Mouse (Mus musculus) frontal cortex, adult 2 months (tissue): ENCODE data around the gene Pibf1. TPM values are rescaled to one million over a fixed set of nuclear protein-coding genes. Genes with fewer than 3 reads are reported as not detected.
A peak's percentile ranks its signal among the peaks of the same experiment; 100 is the strongest.

Experiments used
- DNase-seq, 2 experiments: peaks; one replicate each; pipeline ENCODE4 v3.0.0; 2022; ENCODE audit warnings: low spot score in 1 of 2; ENCODE audit errors: extremely low spot score in 1 of 2
- polyA plus RNA-seq: library from polyadenylated mRNA; depleted of rRNA; stranded (reverse); fragments of >200 nt; gene quantifications from 2 replicates; pipeline ENCODE4 v1.2.3, GENCODE M21; 2012; rRNA removed

Gene Pibf1
- polyA plus RNA-seq: 8.2 and 8.9 TPM in 2 replicates

DNA sequence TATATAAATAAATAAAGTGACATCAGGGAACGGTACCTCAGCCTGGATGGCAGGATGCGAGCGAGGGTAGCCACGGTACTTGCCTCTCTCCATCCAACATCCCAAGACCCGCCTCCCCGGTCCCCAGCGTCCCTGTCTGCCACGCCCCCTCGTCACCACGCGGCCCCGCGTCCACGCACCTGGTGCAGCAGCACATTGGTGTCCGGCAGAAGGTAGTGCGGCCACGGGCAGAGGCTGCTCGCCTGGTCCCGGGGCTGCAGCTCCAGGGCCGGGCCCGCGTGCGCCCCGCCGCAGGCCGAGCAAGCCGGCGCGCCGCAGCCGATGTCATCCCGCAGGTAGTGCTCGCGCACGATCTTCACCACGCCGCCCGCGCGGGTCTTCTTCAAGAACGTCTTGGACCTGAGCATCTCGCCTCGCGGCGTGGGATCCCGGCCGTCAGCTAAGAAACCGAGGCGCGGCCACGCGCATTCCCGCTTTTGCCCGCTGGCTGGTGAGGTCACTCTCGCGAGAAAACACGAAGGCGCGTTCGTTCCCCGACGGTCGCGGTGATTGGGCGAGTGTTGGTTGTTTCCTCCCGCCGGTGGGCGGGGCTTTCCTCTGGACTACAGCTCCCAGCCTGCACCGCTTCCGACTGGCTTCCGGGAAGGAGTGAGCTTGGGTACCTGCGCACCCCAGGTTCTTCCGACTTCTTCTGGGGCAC lies at the start of gene Pibf1, which contains the start of gene Dis3:
TSS of gene Pibf1 (plus strand) at position 158 of the 700 bp plus-strand sequence.
TSS of gene Dis3 (minus strand) at position 504 of the 700 bp plus-strand sequence.
- DNase-seq: peak; percentile 97 to 99

DNA sequence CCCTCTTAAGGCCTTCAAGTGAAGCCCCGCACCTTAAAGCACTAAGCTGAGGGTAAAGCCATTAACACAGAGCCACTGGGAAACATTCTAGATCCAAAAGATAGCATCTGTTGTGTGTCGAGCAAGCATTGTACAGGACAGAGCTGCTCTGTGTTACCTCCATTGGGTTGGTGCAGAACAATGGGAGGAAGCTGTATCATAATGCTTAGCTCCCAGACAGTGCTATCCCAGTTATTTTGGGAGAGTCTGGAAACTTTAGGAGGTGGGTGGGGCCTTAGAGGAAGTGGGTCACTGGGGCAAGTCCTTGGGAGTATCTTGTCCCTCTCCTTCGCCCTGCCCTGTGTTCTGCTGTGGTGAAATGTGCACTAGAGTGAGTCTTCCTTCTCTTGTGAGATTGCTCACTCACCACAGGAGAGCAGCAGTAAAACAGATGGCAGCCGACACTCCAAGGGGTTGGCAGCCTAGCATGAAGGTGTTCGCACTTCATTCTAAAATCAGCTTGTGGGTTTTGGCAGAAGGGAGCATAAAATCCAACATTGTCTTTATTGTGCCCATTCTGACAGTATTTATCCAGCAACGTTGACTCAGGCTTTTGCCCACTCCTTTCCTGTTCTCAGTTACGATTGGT lies 40.2 kb upstream of the Pibf1 start:
- DNase-seq: peak in 1 of 2 experiments; percentile 68

DNA sequence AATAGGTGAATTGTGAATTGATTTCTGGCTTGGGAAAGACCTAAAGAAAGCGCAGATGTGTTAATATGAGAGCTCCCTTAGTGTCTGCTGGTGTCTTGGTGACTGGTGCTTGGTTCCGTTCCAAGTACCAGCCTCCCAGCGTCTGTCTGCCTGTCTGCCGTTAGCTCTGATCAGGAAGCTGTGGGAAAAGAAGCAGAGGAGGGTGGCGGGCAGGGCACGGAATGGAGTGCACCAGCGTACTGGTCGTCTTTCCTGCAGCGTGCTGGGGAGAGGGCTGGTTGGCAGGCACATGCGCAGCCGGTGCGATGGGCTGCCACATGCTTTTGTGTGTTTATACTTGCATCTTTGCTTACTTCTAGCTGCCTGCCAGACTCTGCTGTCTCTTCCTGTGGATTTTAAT lies 38.6 kb upstream of the Pibf1 start:
- peak in 1 of 2 experiments; percentile 41 for DNase-seq

DNA sequence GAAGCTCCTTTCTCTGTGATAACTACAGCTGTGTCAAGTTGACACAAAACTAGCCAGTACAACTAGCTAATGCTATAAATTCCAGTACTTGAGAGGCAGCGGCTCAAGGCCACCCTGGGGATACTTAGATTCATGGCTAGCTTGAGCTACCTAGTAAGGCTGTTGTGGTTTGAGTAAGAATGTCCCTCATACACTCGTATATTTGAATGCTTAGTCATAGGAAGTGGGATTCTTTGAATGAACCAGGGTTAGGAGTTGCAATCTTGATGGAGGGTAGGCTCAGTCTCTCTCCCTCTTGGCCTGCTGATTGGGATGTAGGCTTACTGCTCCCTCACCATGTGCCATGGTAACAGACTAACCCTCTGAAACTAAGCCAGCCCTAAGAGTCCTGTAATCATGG lies 36.1 kb upstream of the Pibf1 start:
- DNase-seq: no peak

DNA sequence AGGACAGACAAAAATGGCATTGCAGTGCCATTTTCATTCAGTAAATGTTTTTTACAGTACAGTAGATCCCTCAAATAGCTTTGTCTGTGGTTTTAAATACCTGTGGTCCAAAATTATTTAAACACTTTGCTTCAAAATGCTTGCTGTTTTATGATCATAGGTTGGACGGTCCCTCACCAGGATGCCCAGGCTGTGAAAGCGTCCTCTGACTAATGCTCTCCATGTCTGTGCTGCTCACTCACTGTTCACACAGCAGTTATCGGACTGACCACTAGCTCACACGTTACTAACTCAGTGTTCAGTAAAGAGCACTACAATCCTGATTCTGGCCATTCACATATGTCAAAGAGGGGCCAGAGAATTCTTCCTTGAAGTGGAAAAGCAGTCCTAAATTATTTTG lies 28.1 kb upstream of the Pibf1 start:
- DNase-seq: no peak

DNA sequence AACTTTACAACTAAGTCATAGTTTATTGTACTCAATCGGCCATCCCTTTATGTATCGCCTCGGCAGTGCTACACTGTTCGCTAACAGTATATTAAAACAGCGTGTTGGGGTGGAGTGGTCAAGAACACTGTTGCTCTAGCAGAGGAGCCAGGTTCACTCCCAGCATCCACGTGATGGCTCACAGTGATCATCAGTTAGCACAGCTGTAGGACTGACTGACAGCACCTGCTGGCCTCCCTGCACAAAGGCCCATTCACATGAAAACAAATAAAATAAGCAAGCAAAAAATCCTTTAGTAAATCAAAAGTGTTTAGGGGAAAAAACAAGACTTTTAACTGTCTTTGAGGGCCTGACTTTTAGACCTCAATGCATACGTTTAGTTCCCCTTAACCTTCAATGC lies 10.3 kb upstream of the Pibf1 start:
- no peak for DNase-seq

DNA sequence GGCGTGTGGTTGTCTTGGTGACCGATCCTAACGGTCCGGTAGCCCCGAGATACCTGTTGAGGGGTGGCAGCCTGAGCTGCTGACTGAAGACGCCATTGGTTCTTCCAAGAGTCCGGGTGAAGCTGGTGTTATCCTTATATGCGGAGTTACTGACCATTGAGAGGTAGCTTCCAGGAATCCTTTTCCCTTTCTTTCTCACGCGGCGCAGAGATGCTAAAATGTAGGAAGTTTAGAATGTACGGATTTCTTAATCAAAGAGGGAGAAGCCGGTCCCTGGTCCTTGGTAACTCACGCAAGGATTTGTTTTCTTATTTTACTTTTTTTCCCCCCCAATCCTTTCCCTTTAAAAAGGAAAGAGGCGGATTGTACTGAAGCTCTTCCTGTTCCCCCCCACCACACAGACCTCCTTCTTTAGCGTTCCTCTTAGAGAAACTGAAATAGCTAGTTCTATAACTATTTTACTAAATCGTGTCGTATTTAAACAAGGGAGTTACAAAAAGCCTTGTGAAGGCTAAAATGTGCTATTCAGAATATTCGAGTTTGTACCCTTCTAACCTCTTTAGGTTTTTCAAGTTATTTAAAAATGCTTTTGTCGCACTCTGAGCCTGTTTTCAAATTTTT lies 853 bp downstream of the Pibf1 start:
- peak in 1 of 2 experiments; percentile 52 for DNase-seq

DNA sequence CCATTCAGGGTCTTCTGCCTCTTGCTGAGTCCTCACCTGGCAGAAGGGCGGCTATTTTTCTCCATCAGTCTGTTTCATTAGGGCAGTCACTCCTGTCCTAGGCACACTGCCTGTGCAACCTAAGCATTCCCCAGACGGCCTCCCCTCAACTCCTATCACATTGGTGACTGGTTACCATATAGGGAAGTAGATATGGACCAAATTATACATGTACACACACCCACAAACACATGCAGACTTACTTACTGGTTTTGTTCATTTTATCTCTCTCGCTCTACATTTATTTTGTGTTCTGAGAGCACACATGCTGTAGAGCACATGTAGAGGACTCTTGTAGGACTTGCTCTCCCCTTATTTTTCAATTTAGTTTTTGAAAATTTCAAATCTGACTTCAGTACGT lies 3.8 kb downstream of the Pibf1 start:
- DNase-seq: no peak

DNA sequence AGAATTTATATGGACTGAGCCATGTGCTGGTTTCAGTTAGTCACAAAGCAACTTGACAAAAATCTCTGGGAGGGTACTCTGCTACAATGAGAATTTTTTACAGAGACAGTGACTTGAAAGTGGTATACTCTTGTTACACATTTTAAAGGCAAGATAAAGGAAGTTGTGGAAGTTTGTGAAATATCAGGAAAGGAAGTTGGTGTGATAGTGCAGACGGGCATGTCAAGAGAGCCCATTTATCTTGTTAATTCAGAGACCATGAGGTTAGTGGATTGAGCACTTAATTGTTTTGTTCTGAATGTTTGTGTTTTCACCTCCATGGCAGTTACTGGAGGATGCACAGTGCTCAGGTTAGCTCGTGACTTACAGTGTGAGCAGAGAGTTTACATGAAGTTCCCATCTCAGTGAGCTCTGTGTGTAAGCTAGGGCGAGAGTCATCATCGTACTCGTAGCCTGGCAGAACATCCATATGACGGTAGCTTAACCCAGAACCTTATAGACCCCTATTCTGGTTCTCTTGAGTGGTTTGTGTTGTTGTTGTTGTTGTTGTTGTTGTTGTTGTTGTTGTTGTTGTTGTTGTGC lies 5.4 kb downstream of the Pibf1 start:
- DNase-seq: no peak

DNA sequence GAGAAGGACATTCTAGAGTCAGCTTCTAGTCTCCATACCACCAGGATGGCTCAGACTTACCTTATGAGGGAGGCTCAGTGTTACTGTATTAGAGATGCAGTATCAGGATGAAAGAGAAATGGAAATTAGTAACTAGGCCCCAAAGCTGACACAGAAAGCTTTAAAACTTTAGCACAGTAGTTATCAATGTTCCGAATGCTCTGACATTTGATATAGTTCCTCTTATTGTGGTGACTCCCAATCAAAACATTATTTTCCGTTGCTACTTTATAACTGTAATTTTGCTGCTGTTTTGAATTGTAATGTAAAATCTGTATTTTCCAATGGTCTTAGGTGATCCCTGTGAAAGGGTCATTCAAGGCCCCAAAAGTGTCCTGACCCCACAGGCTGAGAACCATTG lies 7.4 kb downstream of the Pibf1 start:
- no peak for DNase-seq

DNA sequence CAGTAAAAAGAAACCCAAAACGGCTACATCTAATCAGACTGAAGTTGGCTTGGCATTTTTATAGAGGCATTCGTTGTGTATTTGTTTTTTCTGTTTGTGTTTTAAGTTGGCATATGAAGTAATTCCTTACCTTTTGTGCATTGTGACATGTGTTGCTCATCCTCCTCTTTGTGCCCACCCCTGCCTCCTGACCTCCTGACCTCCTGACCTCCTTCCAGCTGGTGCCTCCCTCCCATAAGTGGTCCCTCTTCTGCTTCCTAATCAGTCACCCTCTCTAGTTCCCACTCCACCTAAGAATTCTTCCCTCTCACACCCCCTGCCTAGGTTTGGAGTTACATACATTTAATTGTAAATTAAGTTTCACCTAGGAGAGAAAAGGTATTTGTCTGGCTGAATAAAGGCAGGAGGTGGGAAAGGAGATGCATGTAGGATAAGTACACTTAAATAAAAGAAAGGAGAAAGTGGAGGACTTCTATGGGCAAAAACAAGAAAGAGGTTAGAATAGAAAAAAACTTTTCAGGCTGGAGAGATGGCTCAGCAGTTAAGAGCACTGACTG lies 8.5 kb downstream of the Pibf1 start:
- no peak for DNase-seq

DNA sequence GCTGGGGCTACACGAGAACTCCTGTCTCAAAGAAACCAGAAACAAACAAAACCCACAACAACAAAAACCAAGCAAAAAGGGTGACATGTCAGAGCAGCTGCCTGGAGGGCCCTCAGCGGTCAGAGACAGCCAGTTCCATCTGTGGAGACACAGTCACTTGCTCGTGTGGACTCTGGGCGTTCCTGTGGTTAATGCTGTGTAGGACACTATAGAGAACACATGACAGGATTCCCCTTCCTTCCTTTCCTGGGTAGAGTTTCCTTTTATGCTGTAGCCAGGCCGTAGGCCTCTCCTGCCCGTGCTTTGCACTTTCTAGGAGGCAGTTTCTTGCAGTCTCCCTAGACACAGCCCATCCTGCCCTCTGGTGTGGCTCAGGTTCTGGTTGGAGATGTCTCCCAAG lies 9.5 kb downstream of the Pibf1 start:
- DNase-seq: no peak

DNA sequence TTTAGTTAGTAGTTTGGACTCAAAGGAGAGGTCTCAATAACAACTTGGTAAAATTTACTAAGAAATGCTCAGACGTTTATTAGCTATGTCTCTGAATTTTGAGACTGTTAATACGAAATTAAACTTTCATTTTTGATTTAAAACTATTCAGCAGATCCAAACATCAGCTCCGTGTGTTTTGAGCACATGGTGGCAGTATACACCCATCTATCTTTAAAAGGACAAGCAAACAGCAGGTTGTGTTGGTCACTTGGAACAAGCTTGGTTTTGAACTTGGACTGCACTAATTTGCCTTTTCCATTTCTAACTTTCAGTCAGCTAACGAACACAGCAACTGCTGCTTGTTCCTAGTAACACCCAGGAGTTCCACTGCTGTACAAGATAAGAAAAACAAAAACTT lies 18.4 kb downstream of the Pibf1 start:
- peak in 1 of 2 experiments; percentile 16 for DNase-seq

DNA sequence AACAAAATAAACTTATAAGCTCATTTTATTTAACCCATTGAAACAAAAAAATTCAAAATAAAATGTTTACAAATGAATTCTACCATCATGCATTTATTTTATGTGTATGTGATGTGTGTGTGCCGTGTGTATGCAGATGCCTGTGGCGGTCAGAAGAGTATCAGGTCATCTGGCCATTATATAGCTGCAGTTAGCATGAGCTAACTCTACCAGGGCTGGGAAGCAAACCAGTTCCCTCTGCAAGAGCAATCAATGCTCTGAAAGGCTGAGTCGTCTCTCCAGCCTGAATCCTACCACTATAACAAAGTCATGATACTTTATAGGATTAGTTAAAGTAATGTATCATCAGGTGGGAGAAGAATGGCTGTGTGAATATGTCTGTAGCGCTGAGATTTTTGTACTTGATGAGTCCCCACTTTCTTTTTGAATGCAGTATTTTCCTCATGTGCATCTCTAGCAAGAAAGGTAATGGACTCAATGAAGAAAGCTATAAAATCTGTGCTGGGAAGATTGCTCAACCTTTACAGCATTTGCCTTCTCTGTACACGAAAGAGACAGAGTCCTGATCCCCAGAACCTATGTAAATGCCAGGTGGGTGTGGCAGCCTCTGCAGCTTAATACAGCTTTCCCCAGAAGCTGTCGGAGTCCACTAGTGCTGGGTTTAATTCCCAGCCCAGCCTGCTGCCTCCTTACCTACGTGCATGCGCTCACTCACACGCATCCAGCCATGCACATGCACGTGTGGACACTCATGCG lies 22.5 kb downstream of the Pibf1 start:
- DNase-seq: no peak

DNA sequence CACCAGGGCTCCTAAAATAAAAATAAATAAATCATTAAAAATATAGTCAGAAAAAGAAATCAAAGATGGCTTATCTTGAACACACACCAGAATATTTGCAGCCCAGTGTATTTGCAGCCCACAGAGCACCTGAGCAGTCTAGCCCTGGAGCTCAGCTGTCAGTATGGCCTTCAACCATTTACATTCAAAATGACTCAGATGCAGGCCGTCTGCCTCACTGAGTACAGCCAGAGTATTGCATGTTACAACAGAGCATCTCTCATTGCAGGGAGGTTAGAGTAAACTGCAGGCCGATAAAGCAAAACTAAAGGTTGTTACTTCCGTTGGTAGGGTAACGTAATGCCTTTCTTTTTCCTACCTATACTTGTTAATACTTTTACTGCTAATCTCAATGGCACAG lies 24.9 kb downstream of the Pibf1 start:
- DNase-seq: no peak

DNA sequence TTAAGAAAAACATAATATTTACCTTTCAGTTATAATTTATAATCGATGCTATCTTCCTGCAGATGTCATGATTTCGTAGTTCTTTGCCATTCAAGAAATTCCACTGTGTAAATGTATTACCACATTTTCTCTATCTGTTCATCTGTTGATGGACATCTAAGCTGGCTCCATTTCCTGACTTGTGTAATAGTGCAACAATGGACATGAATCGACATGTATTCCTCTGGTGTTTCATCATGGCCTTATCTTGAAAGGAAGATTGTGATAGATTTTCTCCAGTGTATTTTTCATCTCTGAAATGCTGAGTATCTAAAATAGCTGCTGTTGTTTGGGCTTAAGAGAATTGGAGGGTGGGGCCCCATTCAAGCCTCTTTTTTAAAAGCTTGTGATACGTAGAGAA lies 27.5 kb downstream of the Pibf1 start:
- DNase-seq: no peak

DNA sequence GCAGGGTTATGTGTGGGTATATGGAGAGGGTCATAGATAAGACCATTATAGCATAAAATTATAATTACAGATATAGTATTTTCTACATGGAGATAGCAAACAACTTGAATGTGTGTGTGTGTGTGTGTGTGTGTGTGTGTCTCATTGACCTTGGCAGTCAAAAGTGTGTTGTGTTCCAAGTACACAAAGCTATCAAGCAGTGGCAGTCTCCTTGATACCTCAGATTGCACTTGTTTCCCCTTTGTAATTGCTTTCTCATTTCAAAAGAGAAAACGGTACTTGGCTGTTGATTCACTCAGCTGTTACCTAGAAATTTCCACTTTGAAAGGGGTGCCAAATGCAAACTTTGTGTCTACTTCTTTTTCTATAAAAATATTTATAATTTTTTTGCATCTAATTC lies 28.3 kb downstream of the Pibf1 start:
- no peak for DNase-seq

DNA sequence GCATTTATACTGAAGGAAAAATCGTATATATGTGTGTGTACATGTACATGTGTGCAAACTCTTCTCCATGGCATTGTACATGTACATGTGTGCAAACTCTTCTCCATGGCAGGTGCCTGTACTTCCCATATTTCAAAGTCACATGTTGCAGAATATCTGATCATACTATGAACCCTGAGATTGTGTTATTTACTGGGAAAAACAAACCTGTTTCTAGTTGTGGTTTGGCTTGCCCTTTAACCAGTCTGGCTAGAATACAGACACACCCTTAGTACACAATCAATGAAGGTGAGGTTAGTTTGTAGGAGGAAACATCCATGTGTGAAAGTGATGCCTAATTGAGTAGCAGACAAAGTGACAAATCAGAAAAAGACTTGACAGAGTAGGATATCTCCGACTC lies 29.8 kb downstream of the Pibf1 start:
- DNase-seq: no peak

DNA sequence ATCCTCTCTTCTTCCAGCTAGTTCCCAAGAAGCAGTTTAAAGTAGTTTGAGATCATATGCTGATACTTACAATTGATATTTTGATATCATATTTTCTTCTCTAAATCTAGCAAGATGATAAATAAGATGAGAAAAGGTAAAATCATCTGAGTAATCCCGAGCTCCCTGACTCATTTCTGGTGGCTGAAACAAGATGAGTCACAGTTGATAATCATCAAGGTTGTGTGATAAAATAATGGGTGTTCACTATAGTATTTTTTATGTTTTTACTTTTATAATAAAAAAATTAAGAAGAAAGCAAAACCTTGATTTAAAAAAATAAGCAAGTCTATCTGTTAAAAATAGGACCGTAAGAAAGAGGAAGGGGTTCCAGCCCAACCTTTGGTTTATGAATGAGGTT lies 34.8 kb downstream of the Pibf1 start:
- no peak for DNase-seq

DNA sequence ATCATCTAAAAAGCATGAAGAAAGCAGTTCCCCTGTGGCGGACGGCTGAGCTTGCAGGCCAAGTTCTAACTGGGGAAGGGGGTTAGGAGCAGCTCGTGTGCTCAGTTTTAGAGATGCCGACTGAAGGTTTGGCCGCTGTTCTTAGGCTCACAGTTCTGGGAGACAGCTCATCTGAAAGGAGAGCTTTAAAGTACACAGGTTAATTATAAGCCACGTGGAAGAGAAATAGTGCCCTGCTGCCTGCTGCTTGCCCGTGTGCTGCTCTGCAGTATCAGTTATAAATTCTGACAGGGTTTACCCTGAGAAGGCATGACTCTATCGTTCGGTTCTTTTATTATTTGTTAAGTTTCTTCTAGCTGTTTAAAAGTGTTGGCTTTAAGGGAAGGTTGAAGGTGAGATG lies 36.5 kb downstream of the Pibf1 start:
- no peak for DNase-seq

DNA sequence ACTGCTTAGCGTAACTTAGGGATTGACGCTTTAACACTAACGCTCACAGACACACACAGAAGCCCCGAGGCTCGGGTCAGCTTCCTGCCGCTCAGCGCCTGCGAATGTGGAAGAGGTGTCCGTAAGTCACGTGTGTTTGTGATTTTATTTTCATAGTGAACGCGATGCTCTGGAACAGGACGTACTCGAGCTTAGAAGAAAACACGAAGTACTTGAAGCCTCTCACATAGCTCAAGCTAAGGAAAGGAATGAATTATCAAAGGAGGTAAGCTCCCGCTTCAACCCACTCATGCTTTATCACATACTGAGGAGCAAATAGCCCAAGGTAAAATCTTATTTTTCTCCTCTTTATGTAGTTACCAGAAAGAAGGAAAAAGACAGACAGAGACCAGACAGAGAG lies 37.1 kb downstream of the Pibf1 start:
- DNase-seq: no peak
